Mouse (Mus musculus) spleen, adult 12 weeks (tissue): ENCODE measurements around the gene Rpia.
A peak's percentile ranks its signal among the peaks of the same experiment; 100 is the strongest.
"Not testable (repeated sequence)": the region's sequence is repeated elsewhere in the genome, so short reads cannot be mapped to it uniquely, and the experiment has no call there.

Source experiments
- DNase-seq: peaks from one replicate; pipeline ENCODE4 v3.0.0; 2022; ENCODE audit warnings: low spot score

Gene Rpia

DNA sequence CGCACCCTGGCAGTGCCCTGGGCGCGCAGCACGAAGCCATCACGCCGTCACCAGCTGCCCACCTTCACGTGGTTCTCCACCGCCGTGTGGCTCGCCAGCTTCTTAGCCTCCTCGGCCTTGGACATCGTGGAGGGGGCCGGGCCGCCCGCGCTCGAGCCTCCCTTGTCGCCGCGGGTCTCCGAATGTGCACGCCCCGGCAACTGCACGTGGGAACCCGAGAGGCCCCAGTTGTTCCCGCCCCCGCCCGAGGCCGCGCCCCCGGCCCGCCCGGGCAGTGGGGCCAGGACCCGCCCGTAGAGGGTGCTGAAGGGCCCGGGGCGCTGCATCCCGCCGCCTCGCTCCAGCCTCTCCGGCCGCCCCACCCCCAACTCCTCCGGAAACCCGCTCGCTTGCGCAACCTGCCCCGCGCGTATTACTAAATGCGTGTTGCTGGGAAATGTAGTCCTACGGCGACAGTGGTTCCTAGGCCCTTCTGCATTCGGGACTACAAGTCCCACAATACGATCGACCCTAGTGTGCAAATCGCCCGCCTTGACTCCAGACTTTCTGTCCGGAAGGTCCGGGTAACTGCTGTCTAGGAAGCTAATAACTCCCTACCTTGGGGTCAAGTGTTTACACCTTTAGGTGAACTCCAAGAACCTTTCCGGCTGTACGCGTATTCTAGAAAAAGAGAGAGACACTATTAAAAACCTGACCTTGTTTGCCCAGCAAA, at the start of gene Rpia:
TSS of gene Rpia (minus strand) at position 409 of the 712 bp plus-strand sequence.
- DNase-seq = peak; percentile 91

DNA sequence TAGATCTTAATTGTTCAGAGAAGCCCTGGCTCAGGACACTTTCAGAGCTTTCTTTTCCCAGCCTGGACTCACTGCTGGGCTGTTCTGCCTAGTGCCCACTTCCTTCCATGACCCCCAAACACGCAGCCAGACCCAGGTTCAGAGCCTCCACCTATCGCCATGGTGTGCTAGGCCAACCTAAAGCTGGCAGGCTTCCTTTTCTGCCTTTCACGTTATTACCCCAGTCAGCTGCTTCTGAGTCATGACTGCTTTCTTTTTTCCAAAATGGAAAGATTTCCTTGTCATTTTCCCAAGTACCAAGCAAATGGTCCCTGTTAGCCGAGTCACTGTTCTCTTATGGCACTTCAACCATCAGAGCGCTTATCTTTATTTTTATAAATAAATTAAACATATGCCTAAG, 48.2 kb upstream of the Rpia start:
- no peak for DNase-seq

DNA sequence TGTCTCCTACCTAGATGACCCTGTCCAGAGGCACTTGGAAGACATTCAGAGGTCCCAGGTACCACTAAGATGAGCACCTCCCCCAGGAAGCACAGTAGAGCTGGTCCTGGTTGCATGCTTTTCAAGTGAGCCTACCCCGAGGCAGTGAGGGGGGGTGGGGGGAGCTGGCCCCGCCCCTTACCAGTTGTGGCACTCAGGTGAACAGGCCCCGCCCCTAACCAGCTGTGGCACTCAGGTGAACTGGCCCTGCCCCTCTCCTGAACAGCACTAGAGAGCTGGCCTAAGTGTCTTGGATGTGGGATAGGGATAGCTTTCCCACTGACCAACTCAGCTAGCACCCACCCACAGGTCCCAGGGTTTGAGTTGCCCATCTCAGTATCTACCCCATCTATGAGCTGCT, 46.5 kb upstream of the Rpia start:
- no peak for DNase-seq

DNA sequence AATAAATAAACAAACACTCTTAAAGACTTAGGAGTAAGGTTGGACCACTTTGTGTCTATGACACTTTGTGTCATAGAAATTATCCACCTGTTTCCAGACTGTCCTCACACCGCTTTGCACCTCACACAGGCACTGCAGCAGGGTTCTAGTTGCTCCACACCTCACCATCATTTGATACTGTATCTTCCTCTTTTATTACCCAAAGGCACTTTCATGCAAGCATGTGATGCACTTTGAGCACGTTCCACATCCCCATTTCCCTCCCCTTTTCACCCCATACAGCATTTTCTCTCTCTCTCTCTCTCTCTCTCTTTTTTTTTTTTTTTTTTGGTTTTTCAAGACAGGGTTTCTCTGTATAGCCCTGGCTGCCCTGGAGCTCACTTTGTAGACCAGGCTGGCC, 45.3 kb upstream of the Rpia start:
- no peak for DNase-seq

DNA sequence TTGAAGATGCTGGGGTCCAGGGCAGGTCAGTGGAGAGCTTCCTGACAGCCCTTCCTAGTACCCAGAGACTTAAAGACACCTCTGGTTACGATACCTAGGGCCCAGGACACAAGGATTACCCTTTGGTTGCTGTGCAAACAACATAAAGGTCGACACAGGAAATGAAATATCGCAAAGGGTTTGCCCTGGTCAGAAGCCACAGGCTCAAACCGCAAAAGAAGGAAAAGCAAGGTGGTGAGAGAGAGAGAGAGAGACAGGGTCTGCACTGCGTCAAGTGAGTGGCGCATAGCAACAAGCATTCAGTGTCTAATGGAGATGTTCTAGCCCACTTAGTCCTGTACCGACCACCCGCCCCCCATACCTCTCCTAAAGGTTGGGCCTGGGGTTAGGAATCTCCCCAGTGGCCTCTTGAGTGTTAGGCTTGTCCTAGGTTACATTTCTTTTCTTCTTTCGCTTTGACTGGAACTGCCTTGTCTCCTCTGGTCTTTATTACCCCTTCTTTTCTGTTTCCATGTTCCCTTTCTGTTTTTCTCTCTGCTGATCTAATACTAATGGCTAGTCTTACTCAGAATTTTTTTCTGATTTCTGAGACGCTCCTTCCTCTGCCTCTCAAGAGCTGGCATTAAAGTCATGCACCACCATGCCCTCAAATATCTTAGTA, 39.3 kb upstream of the Rpia start:
- DNase-seq = no peak

DNA sequence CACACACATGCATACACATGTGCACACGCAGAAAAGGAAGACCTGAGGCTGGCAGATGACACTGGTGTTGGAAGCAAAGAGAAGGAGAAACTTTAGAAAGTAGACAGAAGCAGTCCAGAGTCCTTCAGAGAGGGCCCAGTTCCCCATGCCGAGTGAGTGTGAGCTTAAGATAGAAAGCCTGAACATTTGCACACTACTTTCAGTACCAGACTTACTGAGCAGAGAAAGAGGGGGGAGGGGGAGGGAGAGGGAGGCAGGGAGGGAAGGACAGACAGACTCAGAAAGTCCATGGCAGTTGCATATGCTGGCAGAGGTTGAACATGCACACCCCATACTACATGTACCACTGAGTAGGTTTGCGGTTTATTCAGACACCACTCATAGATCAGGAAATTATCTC, 38.5 kb upstream of the Rpia start:
- no peak for DNase-seq

DNA sequence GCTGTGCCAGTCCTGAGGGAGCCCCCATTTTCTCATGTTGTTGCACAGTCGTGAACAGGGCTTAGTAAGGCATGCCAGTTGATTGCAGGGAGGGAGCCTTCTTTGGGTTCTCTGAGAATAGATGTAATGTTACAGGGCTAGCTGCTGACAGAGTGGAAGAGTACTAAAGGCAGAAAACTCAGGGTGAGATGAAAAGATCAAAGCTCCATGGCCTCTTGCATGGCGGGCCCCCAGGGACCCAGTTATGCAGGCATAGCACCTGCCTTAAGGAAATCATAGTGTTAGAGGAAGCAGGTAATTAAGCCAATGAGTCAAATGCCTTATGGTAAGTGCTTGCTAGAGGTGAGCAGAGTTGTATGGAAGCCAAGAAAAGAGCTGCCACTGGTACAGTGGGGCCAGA, 37.4 kb upstream of the Rpia start:
- no peak for DNase-seq

DNA sequence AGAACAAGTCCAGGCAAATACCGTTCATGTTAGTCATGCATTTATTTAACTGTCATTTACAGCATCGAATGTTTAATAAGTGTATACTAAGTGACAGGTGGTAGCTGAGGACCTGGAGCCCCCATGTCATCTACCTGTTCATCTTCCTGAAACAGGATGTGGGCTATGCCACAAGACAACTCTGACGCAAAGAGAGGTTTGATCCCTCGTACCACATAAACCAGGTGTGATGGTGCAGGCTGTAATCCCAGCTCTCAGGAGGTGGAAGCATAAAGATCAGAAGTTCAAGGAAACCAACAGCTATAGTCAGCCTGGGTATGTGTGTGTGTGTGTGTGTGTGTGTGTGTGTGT, 32.9 kb upstream of the Rpia start:
- DNase-seq = peak; percentile 14

DNA sequence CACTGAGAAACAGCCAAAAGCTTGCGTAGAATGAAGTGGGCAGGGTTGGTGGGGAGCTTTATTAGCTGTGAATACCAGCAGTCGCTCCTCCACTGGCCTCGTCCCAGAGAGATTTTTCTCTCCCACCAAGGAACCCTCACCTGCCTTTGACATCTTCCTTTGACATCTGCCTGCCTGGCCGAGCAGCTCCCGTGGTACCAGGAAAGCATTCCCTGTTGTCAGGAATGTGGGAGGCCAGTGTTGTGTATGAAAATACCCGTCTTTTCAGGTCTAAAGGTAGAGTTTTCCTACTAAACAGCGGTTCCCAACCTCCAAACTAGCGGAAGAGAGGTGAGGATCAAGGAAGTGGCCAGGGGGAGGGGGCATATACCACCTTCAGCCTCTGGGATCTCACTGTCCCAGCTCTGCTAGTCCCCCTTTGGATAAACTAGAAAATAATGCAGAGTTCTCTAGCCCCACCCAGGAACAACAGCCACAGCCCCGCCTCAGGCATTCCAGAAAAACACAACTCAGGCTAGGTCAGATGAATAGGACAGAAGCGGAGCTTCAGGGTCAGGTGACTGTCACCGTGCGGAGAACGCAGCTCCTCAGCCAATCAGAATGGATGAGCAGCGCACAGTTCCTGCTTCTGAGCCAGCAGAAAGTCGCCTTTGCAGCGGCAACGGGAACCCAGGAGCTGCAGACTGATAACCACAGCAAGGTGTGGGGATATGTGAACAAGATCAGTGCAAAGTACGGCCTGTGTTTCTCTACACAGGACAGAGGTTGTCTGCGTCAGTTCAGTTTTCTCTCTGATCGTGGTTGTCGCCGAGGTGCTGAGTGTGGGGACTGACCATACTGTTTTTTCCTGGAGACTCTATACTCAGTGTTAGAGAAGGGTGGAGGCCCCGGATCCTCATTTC, 32.3 kb upstream of the Rpia start:
- peak; percentile 61 for DNase-seq

DNA sequence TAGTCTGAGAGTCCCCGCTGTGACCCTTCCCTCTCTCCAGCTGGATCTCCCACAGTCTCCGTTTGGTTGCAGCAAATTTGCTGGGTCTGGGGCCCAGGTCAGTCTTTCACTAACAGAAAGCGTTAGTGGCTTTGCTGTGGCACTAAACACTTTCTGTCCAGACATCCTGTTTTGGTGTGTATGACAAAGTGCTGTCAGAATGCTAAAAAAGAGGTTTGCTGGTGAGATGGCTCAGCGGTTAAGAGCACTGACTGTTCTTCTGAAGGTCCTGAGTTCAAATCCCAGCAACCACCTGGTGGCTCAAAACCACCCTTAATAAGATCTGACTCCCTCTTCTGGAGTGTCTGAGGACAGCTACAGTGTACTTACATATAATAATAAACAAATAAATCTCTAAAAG, 31.2 kb upstream of the Rpia start:
- DNase-seq = not testable (repeated sequence)

DNA sequence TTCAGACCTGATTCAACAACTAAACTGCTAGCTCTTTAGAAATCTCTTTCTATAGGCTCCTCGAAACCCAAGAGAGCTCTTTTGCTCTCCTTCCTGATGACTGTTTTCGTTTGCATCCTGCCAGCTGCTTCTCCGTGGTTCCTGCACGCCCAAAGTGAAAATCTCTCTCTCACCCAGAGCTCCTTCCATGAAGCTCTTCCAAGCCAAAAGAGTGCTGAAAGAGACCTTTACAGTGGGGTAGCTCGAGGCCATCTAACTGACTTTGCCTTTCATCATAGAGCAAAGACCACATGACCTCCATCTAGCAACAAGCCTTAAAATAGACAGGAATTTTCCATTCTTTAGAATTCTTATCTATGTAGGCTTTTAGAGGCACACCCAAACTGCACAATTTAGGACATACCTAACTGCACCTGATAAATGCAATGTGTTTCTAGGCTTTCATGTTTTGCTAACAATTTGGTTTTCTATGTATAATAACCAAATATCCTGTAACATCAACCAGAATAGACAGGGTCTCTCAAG, 30.4 kb upstream of the Rpia start:
- DNase-seq = no peak

DNA sequence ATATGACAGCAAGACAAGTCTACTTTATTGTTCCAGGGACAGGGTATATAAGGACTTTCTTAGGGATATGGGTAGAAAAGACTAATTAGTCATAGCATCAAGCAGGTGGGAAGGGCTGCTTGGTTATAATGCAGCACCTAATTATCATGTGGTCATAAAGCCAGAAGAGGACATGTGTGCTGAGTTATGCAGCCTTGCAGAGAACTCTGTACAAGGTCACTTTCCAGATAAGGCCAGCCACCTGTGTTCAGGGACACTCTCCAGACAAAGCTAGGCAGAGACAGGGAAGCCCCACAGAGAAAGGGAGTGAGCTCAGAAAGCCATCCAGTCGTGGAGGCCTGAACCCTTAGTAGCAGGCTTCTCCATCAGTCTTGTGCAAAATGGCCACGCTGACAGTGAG, 29.5 kb upstream of the Rpia start:
- no peak for DNase-seq

DNA sequence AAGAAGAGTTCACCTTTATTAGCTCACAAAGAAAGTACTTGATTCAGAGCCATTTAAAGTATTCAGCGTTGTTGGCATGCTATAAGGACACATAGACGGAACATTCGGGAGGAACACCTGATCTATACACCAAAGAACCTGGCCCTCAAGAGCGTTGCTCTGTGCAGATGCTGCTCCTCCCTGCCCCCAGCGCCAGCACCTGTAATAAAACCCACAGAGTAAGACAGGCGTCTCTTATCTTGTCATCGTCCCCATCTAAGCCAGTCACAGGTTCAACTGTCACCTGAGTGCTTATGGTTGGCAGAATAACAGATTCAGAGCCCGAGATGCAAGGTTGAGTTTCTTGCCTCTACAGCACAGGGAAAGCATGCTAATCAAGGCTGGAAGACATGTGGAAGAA, 23.4 kb upstream of the Rpia start:
- no peak for DNase-seq

DNA sequence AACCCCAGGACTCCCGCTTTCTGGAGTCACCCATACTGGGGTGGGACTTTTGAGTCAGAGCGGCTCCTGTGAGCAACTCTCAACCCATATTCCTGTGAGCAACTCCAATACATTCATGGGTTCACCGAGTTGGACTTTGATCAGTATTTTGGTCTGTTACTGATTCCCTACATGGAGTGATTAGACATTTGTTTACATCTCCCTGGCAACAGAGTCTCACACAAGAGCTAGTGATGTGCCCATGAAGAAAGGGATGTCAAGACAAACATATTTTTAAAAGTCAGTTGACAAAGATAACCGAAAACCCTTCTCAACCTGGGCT, 22.6 kb upstream of the Rpia start:
- no peak for DNase-seq

DNA sequence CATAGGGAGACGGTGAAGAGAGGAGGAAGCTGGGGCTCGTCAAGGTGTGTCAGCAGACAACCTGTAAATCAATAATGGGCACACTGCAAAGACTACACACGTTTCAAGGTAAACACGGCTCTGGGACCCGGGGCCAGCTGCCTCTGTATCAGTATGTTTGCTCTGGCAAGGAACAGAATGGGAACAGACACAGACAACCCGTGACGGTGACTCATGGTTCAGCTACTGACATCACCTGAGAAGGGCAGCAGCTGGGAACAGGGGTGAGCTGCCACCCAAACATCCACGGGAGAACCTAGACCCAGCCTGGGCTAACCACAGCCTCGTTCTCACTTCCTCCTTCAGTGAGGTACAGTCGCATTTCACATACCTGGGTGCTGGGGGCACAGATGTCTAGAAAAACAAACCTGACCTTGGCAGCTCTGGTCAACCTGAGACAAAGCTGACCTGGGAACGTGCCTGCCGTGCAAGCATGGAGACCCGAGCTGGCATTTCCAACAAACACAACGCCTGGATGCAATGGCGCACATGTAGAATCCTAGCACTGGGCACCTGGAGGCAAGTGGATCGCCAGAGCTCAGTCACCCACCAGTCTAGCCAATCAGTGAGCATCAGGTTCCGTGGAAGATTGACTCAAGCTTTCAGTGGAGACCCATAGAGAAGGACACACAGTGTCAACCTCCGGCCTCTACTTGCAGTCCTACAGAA, 22.0 kb upstream of the Rpia start:
- peak; percentile 56 for DNase-seq

DNA sequence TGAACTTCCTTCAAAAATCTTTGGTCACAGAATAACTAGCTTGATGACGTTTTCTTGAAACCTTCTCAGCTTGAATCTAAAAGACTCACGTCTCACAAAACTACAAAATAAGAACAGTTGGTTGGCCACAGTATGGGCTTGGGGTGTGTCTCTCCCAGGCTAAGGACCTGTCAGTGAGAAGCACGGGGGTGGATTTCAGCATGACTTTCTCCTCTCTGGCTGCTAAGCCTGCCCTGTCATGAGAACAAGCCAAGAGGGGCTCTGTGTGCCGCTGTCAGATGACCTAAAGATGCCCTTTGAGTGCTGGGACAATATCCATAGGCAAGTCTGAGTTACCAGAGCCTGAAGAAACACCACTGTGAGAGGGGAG, 20.5 kb upstream of the Rpia start:
- DNase-seq = no peak

DNA sequence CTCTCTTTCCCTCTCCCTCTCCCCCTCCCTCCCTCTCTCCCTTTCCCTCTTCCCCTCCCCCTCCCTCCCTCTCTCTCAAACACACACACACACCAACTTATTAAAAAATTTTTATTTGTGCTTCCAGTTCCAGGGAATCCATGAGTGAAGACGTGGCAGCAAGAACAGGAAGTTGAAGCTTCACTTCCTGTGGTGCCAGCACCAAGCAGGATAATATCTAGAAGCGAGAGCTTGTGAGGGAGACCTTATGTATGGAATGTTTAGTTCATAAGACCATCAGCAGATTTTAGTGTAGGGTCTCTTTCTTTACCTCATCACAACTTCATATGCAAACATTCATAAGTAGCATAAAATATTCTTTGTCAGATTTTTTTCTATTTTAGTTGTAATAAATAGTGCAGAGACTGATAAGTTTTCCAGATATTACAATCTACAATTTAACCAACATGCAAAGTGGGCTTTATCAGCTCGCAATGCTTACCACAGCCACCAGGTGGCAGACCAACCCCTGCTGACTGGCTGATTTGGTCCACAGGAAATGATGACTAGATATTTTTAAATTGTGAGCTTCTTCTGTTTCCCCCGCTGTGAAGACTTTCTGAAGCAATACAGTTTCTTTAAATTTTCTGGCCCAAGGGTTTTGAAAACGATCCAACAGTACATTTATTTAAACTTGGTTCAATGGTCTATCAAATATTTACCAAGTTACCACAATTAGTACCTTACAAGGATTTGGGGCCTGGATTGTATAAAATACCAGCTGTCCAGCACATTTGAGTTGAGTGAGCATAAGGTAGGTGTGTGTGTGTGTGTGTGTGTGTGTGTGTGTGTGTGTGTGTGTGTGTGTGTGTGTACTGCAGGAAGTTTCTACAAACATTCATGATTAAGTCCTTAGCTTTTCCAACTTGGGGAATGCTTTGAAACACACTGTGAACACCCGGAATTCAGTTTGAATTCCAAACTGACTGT, 19.8 kb upstream of the Rpia start:
- DNase-seq = peak; percentile 67

DNA sequence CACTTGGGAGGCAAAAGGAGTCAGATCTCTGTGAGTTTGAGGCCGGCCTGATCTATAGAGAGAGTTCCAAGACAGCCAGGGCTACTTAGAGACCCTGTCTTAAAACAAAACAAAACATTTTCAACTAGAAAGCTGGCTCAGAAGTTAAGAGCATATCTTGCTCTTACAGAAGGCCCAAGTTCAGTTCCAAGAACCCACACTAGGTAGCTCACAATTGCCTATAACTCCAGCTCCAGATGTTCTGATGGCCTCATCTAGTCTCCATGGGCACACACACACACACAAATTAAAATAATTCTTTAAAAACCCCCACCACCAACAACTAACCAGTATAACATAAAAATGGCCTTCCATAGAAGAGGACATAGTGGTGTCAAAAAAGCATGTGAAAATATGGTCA, 18.5 kb upstream of the Rpia start:
- DNase-seq = no peak

DNA sequence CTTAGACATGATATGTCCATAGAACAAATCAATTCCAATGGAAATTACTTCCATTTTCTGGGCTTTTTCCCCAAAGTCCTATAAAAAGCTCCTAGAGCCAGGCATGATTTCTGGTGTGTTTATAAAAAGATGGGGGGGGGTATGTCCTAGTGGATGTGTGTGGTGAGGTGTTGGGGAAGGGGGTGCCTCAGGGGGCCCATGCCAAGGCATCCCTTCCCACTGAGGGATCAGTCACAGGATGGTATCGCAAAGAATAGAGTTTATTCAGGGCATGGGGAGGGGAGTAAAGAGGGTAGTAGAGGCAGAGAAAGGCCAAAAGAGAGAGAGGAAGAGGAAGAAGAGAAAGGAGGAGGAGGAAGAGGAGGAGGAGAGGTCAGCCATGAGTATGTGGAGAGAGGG, 14.5 kb upstream of the Rpia start:
- DNase-seq = no peak

DNA sequence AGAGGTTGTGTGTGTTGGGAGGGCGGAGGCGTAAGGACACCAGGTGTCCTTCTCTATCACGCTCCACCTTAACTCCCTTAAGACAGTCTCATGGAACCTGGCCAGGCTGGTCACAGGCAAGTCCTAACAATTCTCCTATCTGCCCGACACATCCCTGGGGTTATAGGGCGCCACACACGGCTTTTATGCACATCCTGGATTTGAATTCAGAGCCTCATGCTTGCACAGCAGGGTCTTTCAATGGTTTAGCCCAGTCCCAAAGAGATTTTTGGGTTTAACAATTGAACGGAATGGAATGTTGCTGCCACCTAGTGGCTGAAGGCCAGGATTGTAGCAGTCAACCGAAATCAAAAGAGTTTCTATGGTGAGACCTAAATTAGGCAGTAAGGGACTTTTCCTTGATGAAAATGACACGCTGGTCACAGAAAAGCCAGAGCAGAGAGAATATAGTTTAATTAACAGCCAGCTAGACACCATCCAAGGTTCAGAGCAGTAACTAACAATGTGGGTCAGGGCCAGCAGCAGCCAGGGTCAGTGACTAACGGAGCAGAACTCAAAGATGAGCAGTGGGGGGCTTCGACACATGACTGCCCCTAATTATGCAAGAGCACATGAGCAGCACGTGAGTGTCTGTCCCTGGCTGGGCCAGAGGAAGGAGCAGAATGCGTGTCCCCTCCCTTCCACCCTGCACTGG, 13.9 kb upstream of the Rpia start:
- DNase-seq = peak; percentile 63

DNA sequence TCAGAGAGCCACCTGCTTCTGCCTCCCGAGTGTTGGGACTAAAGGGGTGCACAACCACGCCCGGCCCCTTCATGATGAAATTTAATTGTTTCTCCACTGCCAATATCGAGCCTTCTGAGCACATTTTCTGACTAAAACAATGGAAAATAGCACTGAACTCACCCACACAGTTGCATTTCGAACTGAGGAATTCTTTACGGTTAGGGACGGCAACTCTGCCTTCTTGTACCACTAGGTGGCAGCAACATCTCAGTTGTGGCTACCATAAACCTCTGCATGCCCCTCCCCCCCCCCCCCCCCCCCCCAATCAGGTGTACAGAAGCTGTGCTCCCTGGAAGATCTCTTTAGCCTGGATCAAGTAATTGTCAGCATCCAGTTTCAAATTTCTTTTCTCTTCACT, 13.2 kb upstream of the Rpia start:
- DNase-seq = peak; percentile 49
